ENCODE assay signal across 13 mouse cellular contexts in genomic region chr7:46827046-46827802, GRCm38 (mm10). TPM values are rescaled to one million over a fixed set of nuclear protein-coding genes. Genes with fewer than 3 reads are reported as not detected.
A peak's percentile ranks its signal among the peaks of the same experiment; 100 is the strongest.
DNase-seq lines count a peak whose midpoint lies in the region; ATAC-seq lines count a peak whose summit lies in the region.
"Had no signal": no experiment of that assay in that cellular context is flagged by ENCODE, and none has a peak within 500 bp of the region (broad histone marks: within the 10 kb centered on the region; RNA-seq: fewer than 3 reads in every experiment).

No protein-coding gene starts in this region.

- H3K4me2 ChIP-seq in heart, embryonic 12.5 days = peak overlapping the region; percentile 33; the same call in 1 of the 2 replicates
- H3K4me2 ChIP-seq: limb, embryonic 15.5 days; midbrain, embryonic 15.5 days had no signal

- H3K4me1 ChIP-seq in heart, embryonic 12.5 days (replicated peaks) = peaks cover 35% of the 10 kb centered on the region
- H3K4me1 ChIP-seq: limb, embryonic 15.5 days; midbrain, embryonic 15.5 days had no signal

- peak overlapping the region; percentile 28; the same call in 1 of the 2 replicates for H3K27ac ChIP-seq in heart, embryonic 12.5 days (ENCODE audit: poor library complexity, severe bottlenecking)
- H3K27ac ChIP-seq: limb, embryonic 15.5 days; midbrain, embryonic 15.5 days had no signal

- no peaks in the 10 kb centered on the region for H3K27me3 ChIP-seq in heart, embryonic 12.5 days (replicated peaks)
- H3K27me3 ChIP-seq: limb, embryonic 15.5 days; midbrain, embryonic 15.5 days had no signal

- no peak overlapping the region; the same call in 1 of the 2 replicates for H3K9ac ChIP-seq in heart, embryonic 12.5 days
- H3K9ac ChIP-seq: limb, embryonic 15.5 days; midbrain, embryonic 15.5 days had no signal

- 51% methylated on average over 20 of the region's 20 CpGs for WGBS in heart, embryonic 12.5 days

- ATAC-seq in heart, embryonic 12.5 days (ENCODE audit: insufficient number of reproducible peaks, low FRiP score) = no peak
- ATAC-seq: CD4-positive, CD25-positive, alpha-beta regulatory T cell, adult 4 months; midbrain, embryonic 15.5 days had no signal

- no peaks in the 10 kb centered on the region for H3K9me3 ChIP-seq in heart, embryonic 12.5 days (replicated peaks)
- H3K9me3 ChIP-seq: limb, embryonic 15.5 days; midbrain, embryonic 15.5 days had no signal

- H3K4me3 ChIP-seq in heart, embryonic 12.5 days = no peak overlapping the region
- H3K4me3 ChIP-seq: limb, embryonic 15.5 days; midbrain, embryonic 15.5 days had no signal

- no peak for DNase-seq in heart, adult 18-20 months
- DNase-seq in retina, adult 2 months (ENCODE audit: low read depth, low spot score) = peak; percentile 88
- DNase-seq in retina, embryonic 14.5 days (ENCODE audit: low spot score) = no peak
- peak; percentile 49 for DNase-seq in kidney, postnatal 10 days
- no peak for DNase-seq in thymus, postnatal 0 days (ENCODE audit: low spot score)
- DNase-seq in urinary bladder, postnatal 25 days (ENCODE audit: low spot score) = no peak
- no peak for DNase-seq in neural tube, embryonic 10.5 days (ENCODE audit: extremely low spot score, low spot score)
- DNase-seq: cerebellum, postnatal 10 days had no signal

- H3K36me3 ChIP-seq in heart, embryonic 12.5 days = peaks cover 19% of the 10 kb centered on the region

RNA-seq across cellular contexts. Expression of gene Ldha, which starts 14.1 kb away (rescaled TPM):
- 2,859 and 2,900 TPM in 2 replicates for polyA plus RNA-seq in heart, embryonic 12.5 days (2016; fragmentation: Nextera tagmentation; extraction: Ambion mirVana)
- 100 to 1,000 TPM; 768 to 793 TPM for total RNA-seq in heart, adult 18-20 months (2021)
- polyA plus RNA-seq in thymus, postnatal 0 days (2015; fragmentation: Nextera tagmentation; extraction: Ambion mirVana) = 1,216 and 1,339 TPM in 2 replicates

RNA-seq across cellular contexts. Expression of gene Gtf2h1, which starts 31.3 kb away (rescaled TPM):
- polyA plus RNA-seq in heart, embryonic 12.5 days (2016; fragmentation: Nextera tagmentation; extraction: Ambion mirVana) = 32.5 and 33.1 TPM in 2 replicates
- 10 to 100 TPM; 15.9 to 19.4 TPM for total RNA-seq in heart, adult 18-20 months (2021)
- 54.3 and 56.6 TPM in 2 replicates for polyA plus RNA-seq in thymus, postnatal 0 days (2015; fragmentation: Nextera tagmentation; extraction: Ambion mirVana)

RNA-seq across cellular contexts. Expression of gene Hps5, which starts 31.4 kb away (rescaled TPM):
- polyA plus RNA-seq in heart, embryonic 12.5 days (2016; fragmentation: Nextera tagmentation; extraction: Ambion mirVana) = 16.4 and 17.4 TPM in 2 replicates
- 10 to 100 TPM in 1 of 2 experiments, 1 to 10 TPM in 1; 7.7 to 11.6 TPM for total RNA-seq in heart, adult 18-20 months (2021)
- polyA plus RNA-seq in thymus, postnatal 0 days (2015; fragmentation: Nextera tagmentation; extraction: Ambion mirVana) = 15.1 and 16.8 TPM in 2 replicates

RNA-seq across cellular contexts. Expression of gene Ldhc, which starts 33.8 kb away (rescaled TPM):
- polyA plus RNA-seq in heart, embryonic 12.5 days (2016; fragmentation: Nextera tagmentation; extraction: Ambion mirVana) = not detected in 2 replicates
- total RNA-seq in heart, adult 18-20 months (2021) = not detected
- not detected in 2 replicates for polyA plus RNA-seq in thymus, postnatal 0 days (2015; fragmentation: Nextera tagmentation; extraction: Ambion mirVana)
- polyA plus RNA-seq: CD4-positive, CD25-positive, alpha-beta regulatory T cell, adult 4 months; frontal cortex, adult 2 months had no signal

Comparison
In these comparisons a context has a peak if more than half of its experiments do, and no peak if none do; other contexts are left out.
1. DNase-seq: peak in retina, adult 2 months (single experiment) and kidney, postnatal 10 days (single experiment); none in heart, adult 18-20 months (0 of 2), retina, embryonic 14.5 days (single experiment), thymus, postnatal 0 days (single experiment), urinary bladder, postnatal 25 days (single experiment) and neural tube, embryonic 10.5 days (single experiment).